Mouse (Mus musculus): ENCODE results near the gene Fam173a.

The Fam173a gene

DNA sequence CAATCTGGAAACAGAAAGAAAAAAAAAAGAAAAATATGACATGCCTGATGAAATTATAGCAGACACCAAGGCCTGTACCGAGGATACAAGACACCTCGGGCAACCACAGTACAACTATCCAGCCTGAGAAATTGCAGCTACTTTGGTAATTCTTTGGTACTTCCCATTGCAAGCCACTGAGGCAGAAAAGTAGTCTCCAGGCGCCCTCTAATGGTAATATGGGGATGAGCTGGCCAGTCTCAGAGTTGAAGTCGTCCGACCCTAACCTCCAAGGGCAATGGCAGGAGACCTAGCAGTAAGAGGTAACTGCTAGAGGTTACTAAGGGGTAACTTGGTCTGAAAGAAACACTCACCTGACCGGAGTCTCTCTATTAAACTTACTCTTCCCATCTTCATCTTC is 8.3 kb upstream of the Fam173a start:
- CTCF ChIA-PET, result no interaction called here

DNA sequence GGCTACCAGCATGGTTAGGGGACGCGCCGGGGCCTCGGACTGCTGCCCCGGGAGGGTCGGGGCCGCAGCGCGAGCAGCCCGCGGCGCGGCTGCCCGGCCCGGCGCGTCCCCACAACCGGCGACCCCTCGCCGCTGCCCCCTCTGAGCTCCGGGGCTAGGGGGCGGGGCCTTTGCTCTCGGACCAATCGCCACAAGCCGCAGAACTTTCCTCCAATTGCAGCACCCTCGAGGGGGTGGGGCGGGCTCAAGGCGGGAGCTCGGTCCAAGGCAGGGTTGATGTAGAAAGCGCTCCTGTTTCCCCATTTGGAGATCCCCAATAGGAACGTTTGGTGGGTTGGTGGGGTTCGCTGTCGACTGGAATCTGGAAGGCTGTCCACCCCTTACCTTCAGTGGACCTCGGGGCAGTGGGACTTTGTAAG is 4.3 kb upstream of the Fam173a start, which contains the start of gene Metrn:
TSS of gene Metrn (minus strand) at position 186 of the 419 bp plus-strand sequence.
- CTCF ChIA-PET, result no interaction called here

DNA sequence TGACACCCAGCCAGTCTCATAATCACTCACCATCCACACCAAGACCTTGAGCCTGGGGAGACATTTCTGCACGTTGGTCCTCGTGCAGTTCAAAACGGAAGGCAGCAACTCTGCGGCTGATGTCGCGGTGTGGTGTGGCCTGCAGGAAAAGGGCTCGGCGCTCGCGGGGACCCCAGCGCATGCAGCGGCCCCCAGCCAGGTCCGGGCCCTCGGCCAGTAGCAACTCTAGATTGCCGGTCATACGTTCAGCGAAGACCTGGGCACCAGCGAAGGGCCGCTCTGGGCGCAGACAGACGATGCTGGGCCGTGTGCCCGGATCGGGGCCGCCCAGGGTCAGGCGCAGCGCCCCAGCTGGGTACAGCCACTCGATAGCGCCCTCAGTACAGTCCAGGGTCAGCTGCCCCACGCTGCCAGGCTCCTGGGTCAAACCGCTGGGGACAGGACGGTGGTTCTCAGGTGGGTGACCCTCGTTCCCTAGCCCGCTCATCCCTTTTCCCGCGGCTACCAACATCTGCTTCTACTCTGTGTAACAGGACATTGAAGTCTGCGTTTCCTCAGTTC is 3.6 kb upstream of the Fam173a start:
- CTCF ChIA-PET, result no interaction called here

DNA sequence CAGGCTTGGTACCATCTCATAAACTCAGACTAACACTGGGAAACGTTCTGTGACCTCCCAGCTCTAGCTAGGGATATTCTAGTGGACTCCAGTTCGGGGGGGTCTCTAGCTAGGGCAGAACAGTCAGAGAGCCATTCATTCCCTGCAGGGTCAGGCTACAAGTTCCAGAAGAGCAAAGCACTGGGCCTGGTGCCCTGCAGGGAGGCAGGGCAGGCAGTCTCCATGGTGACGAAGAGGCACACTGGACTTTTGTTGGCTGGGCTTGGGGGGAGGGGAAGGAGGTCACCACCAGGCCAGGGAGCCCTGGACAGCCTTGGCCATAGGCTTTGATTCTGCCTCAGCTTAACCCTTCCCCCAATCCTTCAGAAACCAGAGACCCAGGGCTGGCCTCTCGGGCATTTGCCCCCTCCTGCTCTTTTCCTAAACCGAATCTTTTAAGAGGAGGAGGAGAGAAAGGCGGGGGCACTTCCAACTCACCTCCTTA is 3.0 kb upstream of the Fam173a start, which contains the start of gene AC134908.4:
TSS of gene AC134908.4 (minus strand) at position 51 of the 484 bp plus-strand sequence.
- CTCF ChIA-PET, result no interaction called here

DNA sequence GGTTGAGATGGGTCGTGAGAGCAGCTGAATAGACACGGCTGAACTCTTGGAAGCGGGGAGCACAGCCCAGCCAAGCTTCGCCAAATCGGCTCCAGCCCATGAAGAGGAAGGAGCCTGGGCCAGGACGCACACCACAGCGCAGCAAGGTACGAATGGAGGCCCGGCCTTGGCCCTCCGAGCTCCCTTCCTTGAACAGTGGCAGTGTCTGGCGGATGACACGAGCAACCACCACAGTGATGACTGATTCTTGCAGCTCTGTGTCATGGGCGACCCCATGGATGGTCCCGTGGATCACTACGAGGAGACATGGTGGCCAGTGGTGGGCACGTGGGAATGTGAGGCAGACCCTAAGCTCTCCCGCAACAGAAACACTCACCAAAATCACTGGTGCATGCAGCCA is 2.3 kb upstream of the Fam173a start:
- CTCF ChIA-PET, result interaction anchor here (0.6 kb wide), 1 partner anchor 1068 kb away, joined by 6 read pairs; no protein-coding TSS in a partner anchor

DNA sequence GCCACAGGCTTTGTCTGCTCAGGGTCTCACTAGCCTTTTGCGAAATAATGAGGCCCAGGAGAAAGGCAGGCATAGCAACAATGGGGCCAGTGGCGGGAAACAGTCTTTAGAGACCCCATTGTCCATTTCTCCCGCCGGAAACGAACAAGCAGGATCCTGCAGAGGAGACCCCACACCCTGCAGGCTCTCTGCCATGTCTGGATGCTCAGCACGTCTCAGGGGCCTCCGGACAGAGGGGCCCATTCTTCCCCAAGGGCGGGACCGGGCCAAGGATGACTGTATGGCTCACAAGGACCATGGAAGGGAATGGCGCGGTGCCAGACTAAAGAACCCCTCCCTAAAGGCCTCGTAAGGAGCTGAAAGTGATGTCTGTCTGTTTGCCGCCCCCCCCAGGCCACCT is 1.5 kb upstream of the Fam173a start:
- CTCF ChIA-PET, result interaction anchor here (0.6 to 0.7 kb wide), 2 partner anchors 73 to 1068 kb away, joined by 3 to 6 read pairs; no protein-coding TSS in a partner anchor

DNA sequence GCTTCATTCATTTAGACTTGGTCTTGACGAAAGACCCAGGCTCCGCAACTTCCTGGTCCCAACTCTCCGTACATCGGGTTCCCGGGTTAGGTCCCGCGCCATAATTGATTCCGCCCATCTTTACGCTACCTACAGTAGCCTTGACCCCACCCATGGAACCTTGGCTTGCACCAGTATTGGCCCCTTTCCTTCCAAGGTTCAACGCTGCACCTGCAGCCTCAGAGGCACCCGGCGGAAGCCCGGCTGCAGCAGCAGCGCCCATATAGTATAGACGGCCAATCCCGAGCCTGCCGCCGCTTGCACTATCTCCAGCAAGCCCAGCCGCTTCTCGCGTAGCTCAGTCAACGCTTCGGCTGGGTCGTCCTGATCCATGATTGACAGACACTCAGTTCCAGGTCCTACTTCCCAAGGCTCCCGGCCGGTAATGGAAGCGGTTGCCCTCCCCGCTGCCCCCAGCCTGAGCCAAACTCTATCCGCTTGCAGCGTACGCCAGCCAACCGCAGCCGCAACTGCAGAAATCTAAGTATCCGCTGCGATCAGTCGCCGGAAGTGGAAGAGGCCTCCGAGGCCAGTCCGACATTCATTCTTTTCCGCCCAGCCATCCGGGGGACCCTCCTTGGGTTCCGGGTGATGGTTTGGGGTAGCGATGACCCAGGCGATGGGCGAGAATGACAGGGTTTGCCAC is 716 bp downstream of the Fam173a start:
- CTCF ChIA-PET, result interaction anchor here (1.3 kb wide), 1 partner anchor 19 kb away, joined by 15 read pairs; the partner anchor contains the start of gene Narfl

DNA sequence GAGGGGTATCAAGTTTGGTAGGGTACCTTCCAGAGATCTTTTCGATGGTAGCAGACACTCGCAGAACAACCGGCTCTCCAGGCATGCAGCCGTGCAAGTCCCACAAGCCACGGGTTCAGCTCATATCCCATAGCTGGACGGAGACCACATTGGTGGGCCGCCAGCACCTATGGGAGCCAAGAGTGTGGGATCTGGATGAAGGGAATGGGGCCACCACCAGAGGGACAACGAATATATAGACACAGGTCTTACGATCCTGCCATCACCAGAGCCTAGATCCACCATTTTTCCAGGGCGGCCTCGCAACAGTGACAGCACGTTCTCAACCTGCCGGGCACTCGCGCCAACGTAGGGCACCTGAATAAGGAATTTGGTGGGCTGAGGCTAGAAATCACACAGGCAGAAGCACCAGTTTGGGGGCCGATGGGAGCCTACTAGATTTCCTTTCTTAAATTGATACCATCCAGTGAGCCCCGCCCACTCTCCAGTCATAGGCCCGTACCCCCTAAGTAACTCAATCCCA is 1.3 kb downstream of the Fam173a start:
- CTCF ChIA-PET, result interaction anchor here (0.5 kb wide), 1 partner anchor 1149 kb away, joined by 3 read pairs; no protein-coding TSS in a partner anchor

DNA sequence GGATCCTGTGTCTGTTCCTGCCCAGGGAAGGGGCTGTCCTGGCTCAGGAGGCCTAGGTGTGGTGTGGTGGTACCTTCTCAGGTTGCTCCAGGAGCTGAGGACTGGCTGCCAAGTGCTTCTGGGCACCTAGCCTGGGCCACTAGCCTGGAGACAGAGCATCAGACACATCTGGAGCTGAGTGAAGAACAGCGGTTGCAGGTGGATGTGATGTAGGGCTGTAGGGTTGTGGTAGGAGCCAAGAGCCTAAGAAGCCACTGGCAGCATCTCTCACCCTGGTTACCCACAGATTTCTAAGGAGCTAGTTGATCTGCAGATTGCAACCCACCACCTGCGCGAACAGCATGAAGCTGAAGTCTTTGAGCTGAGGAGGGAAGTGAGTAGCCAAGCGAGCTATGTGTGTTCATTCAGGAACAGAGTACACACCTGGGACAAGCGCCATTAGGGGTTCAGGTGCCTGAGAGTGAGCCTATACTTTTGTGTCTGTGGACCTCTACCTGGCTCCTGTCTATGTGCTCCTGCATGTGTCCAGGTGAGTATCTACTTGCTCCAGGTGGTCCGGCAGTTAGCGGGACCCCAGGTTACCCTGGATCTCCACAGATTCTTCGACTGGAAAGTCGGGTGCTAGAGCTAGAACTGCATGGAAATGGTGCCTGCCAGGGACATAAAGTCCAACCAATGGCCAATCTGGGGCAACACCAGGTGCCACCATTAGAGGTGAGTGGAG is 5.8 kb downstream of the Fam173a start:
- CTCF ChIA-PET, result no interaction called here

DNA sequence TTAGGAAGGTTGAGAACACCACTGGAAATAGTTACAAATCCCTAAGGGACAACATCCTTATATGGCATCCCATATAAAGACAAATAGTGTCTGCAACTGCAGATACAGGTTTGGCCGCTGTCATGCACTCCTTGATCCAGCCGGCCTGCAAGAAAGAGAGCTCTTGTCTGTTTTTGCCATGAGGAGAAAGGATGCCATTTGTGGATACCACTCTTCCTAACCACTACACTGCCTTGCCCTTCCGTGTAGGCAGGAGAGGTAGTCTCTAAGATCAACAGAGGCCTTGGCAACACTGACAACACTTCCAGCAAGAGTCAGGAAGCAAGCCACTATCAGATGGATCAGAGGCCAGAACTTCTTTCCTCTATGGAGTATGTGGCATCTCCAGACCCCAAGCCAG is 6.4 kb downstream of the Fam173a start, which contains the start of gene Ccdc78:
TSS of gene Ccdc78 (plus strand) at position 301 of the 400 bp plus-strand sequence.
- CTCF ChIA-PET, result no interaction called here

DNA sequence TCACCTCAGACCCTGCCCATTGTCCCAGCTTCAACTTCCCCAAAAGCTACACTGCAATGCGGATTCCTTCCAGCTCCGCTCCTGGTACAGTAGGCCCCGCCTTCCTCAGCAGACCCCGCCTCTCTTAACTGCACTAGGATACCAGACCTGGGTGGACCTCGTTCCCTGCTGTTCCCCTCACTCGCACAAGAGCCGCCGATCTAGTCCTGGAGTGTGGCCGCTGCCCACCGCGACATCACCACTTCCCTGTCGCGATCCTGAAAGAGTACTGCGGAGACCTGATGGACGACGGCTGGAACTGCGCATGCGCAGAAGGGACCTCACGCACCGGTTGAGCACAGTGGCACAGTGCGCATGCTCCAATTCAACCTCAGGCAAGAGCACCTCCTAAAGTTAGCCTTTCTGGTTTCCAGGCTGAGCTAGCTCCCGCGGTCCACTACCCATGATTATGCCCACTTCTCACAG is 7.4 kb downstream of the Fam173a start, which contains the start of gene Haghl:
TSS of gene Haghl (minus strand) at position 393 of the 465 bp plus-strand sequence.
- CTCF ChIA-PET, result no interaction called here

DNA sequence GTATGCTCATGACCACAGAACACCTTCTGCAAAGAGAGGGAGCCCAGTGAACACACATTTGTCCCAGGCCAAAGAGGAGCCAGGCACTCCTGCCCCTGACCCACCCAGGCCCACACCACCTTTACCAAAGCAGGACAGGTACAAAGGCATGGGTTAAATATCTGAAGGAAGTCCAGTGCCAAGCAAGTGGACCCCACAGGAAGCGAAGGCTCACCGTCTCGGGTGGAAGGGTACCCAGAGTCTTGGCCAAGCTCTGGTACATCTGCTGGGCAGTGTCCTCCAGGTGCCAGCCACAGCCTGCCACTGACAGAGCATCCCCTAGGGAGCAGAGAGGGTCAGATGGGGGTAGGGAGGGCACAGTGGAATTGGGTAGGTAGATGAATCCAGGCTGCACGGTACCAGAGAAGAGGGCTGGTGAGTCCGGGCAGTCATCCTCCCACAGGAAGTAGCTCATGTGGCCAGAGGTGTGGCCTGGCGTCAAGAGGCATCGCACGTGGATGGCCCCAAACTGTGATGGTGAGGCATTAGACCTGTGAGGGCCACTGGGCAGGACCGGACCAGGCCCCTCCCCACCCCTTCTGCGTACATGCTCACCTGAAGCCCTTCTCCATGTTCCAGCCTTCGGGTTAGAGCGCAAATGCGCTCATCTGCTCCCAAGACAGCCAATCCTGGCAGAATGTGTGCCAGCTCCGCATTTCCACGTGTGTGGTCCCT is 8.7 kb downstream of the Fam173a start:
- CTCF ChIA-PET, result no interaction called here

DNA sequence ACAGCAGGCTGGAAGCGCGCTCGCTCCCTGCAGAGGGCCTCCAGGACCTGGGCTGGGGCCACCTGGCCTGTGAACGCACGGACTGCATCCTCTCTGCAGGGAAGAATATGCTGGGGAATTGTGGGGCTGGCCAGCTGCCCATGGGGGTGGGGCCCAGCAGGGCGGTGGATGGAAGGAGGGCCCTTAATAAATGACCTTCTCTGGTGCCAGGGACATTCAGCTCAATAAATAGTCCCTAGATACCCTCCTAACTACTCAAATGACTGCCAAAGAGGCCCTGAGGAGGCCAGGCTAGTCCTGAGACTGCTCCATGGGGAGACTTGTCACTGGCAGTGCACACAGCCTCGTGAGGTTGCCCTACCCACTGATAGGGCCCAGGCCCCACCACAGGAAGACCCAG is 9.6 kb downstream of the Fam173a start:
- CTCF ChIA-PET, result no interaction called here

DNA sequence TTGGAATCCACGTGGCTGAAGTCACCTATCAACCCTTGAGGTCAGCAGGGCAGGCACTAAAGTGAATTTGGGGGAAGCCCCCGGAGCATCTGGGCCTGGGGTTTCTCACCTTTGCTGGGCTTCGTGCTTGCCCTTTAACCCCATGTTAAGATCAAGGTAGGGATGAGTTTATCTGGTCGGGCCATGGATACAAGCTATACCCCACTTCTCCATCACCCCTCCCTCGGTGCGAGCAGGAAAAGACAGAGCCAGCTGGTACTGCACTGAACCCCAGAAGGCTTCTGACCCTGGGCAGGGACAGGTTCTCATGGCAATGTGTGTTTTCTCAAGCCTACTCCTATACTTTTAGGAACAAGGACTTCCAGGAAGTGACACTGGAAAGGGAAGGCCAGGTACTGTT is 11.4 kb downstream of the Fam173a start:
- CTCF ChIA-PET, result no interaction called here

DNA sequence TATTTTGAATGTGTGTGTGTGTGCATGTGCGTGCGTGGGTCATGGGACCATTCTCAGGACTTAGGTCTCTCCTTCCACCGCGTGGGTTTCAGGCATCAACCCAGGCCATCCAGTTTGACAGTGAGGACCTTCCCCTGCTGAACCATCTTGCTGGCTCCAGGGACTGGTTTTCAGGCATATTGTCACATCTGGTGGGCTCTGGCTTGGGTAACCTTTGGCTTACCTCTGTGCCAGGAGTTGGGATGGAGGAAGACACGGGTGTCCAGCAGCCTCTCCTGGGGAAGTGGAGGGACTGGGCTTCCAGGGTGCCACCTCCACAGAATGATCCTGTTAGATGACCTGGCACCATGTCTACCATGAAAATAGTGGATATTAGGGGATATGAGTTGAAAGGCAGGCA is 14.8 kb downstream of the Fam173a start:
- CTCF ChIA-PET, result no interaction called here

DNA sequence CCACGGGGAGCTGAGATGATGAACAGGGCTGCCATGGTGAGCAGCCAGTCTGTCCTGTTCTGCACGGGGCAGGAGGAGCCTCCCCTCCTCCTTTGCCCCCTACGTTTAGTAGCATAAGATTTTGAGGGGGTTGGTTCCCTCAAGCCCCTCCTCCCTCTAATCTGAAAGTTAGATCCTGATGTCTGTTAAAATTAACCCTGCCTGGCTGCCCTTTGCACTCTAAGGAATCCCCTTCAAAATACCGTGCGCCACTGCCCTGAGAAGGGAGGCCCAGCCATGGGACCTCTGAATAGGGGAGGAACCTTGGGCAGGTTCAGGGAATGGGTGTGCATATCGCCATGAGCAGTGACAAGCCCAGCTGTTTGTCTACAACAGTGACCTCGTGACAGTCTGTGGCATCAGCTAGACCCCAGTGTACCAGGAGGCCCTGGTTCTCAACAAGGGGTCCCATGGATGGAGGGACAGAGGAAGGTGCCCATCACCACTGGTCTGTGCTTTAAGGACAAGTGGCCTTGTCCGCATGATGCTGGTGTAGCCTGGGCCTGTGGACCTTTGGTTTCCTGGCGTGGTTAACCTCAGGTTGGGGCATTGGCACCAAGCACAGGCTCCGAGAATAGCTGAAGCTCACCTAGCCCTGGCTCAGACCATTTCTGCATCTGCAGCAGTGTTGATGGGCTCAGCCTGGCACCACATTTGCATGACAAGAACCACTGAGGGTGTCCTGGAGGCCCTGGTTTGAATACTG is 17.2 kb downstream of the Fam173a start:
- CTCF ChIA-PET, result interaction anchor here (0.5 to 0.8 kb wide), 2 partner anchors 34 to 58 kb away, joined by 4 to 9 read pairs; partner anchors contain the start of gene Stub1

DNA sequence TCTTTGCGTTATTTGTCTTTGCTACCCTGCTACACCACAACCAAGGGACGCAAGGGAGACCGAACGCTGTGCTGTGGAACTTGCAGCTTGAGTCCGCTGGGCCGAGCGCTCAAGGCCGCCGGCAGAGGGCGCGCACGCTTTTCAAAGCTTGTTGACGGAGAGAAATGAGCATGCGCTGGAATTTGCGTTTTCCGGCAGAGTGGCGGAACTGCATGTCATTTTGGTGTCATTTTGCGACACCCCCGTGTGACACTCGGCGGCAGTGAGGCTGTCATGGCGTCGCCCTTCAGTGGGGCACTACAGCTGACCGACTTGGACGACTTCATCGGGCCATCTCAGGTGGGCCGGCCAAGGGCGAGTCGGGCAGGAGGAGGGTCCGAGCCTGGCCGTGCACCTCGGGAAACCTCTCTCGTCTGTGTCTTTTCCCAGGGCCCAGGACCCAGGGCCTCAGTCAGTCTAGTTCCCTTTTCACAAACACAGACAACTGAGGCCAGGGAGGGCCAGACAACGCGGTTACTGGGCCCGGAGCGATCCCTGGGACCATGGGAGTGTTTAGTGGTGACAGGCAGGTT is 19.1 kb downstream of the Fam173a start, which contains the start of gene Narfl:
TSS of gene Narfl (plus strand) at position 228 of the 572 bp plus-strand sequence.
- CTCF ChIA-PET, result interaction anchor here (0.6 to 1.8 kb wide), 2 partner anchors 19 to 61 kb away, joined by 3 to 15 read pairs; partner anchors contain the start of gene Fam173a

DNA sequence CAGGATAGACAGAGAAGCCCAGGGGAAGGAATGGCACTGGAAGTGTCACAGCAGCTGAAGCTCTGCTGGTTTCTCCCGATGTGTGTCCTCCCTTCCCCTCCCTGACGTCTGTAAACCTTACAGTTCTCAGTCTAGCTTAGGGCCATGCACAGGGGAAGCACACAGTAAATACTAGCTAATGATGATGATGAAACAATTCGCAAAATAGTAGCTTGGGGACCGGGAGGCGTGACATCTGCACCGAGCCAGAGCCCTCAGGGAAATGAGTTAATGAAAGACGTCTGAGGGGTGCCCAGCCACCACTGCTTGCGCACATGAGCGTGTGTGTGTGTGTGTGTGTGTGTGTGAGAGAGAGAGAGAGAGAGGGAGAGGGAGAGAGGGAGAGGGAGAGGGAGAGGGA is 23.4 kb downstream of the Fam173a start:
- CTCF ChIA-PET, result interaction anchor here (0.6 kb wide), 1 partner anchor 10 kb away, joined by 4 read pairs; no protein-coding TSS in a partner anchor

DNA sequence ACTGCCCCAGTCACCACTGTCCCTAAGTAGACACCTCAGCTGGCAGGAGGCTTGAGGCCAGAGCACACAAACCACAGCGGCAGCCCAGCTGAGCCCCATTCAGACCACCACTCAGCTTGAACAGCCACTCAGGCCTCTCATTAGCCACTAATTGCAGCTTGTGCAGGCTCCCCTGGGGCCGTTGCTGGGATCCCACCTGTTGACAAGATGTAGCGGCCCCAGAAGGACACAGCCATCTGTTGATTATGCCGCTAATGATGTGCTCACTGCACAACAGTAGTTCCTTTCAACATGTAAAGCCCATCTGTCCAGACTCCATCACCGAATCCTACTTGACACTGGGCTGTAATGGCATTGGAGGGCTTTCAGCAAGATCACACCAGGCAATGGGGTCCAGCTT is 26.8 kb downstream of the Fam173a start:
- CTCF ChIA-PET, result no interaction called here

DNA sequence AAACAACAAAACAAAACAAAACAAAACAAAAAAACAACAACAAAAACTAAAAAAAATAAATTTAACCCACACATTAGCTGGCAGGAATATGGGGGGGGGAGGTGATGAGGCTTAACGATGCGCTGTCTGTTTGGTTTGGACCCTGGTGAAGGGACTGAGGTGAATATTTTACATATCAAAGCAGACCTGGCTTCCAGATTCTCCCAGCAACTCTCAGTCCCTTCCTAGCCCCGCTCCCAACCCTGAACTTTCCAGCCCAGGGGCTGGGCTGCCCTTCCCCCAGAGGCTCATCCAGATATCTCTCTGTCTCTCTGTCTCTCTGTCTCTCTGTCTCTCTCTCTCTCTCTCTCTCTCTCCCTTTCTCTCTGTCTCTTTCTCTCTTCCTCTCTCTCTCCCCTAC is 30.1 kb downstream of the Fam173a start:
- CTCF ChIA-PET, result no interaction called here
